Mouse (Mus musculus) urinary bladder, adult 2 months (tissue): ENCODE data around the gene Myo1c. TPM values are rescaled to one million over a fixed set of nuclear protein-coding genes. Genes with fewer than 3 reads are reported as not detected.

ENCODE experiments used
- DNase-seq: peaks from one replicate; pipeline ENCODE4 v3.0.0; 2022; ENCODE audit warnings: low spot score
- polyA plus RNA-seq: library from polyadenylated mRNA; depleted of rRNA; stranded (reverse); fragments of >200 nt; gene quantifications from 2 replicates; pipeline ENCODE4 v1.2.3, GENCODE M21; 2012; rRNA removed

Myo1c gene
- polyA plus RNA-seq, 1 experiment, result 126 TPM

DNA sequence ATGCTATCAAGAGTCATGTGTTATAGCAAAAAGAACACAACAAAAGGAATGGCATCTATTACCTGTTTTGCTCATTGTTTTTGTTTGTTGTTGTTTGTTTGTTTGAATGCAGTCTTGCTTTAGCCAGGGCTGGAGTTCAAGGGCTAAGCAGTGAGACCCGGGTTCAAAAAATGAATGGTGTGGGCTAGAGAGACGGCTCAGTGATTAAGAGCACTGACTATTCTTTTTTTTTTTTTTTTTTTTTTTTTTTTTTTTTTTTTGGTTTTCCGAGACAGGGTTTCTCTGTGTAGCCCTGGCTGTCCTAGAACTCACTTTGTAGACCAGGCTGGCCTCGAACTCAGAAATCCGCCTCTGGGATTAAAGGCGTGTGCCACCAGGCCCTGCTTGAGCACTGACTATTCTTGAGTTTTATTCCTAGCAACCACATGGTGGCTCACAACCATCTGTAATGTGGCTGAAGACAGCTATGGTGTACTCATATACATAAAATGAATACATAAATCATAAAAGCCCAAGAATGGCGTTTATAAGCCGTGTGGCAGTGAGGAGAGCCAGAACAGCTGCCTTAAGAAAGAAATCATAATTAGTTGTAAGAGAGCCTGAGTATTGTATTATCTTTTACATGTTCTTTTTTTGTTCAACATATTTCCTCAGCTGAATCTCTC, 66.5 kb downstream of the Myo1c start:
- no peak for DNase-seq

GRCm38 (mm10) chr11:75722339-75722738, 72.0 kb downstream of the Myo1c start:
- no peak for DNase-seq

Other genes with a start within 250 kb of the Myo1c start
- 85.3 and 147 TPM in 2 replicates for gene Serpinf1, start 227.8 kb upstream of the Myo1c start, polyA plus RNA-seq
- gene Serpinf2, start 210.9 kb upstream of the Myo1c start, polyA plus RNA-seq, result 0.07 and 0.14 TPM in 2 replicates
- gene Wdr81, start 195.8 kb upstream of the Myo1c start, polyA plus RNA-seq, result 8.5 and 13.0 TPM in 2 replicates
- gene Tlcd2, start 188.8 kb upstream of the Myo1c start, polyA plus RNA-seq, result 12.1 and 12.6 TPM in 2 replicates
- gene Prpf8, start 163.7 kb upstream of the Myo1c start, polyA plus RNA-seq, result 75.7 and 79.3 TPM in 2 replicates
- 6.4 and 7.2 TPM in 2 replicates for gene Rilp, start 140.4 kb upstream of the Myo1c start, polyA plus RNA-seq
- gene Scarf1, start 137.0 kb upstream of the Myo1c start, polyA plus RNA-seq, result 4.9 and 6.4 TPM in 2 replicates
- gene Slc43a2, start 118.8 kb upstream of the Myo1c start, polyA plus RNA-seq, result 11.3 and 12.5 TPM in 2 replicates
- 148 and 178 TPM in 2 replicates for gene Pitpna, start 62.4 kb upstream of the Myo1c start, polyA plus RNA-seq
- 61.9 and 68.7 TPM in 2 replicates for gene Inpp5k, start 19.5 kb upstream of the Myo1c start, polyA plus RNA-seq
- gene Crk, start 28.8 kb downstream of the Myo1c start, polyA plus RNA-seq, result 84.0 and 86.6 TPM in 2 replicates
- gene Ywhae, start 82.4 kb downstream of the Myo1c start, polyA plus RNA-seq, result 334 and 359 TPM in 2 replicates
- gene Doc2b, start 145.5 kb downstream of the Myo1c start, polyA plus RNA-seq, result 0.59 and 0.99 TPM in 2 replicates